Comparison of ENCODE assay signal across 17 mouse cellular contexts in genomic region chr7:144747756-144748155, GRCm38 (mm10). TPM values are rescaled to one million over a fixed set of nuclear protein-coding genes. Genes with fewer than 3 reads are reported as not detected.
DNase-seq lines count a peak whose midpoint lies in the region; ATAC-seq and TF ChIP-seq lines count a peak whose summit lies in the region.
"Had no signal": no experiment of that assay in that cellular context is flagged by ENCODE, and none has a peak within 500 bp of the region (broad histone marks: within the 10 kb centered on the region; RNA-seq: fewer than 3 reads in every experiment).

No protein-coding gene starts in this region.

- no peaks in the 10 kb centered on the region for H3K36me3 ChIP-seq in midbrain, embryonic 10.5 days
- no peaks in the 10 kb centered on the region for H3K36me3 ChIP-seq in midbrain, postnatal 0 days (ENCODE audit: insufficient read depth, low read length)
- H3K36me3 ChIP-seq in intestine, embryonic 15.5 days = no peaks in the 10 kb centered on the region
- no peaks in the 10 kb centered on the region for H3K36me3 ChIP-seq in lung, embryonic 14.5 days (ENCODE audit: insufficient read depth)
- no peaks in the 10 kb centered on the region for H3K36me3 ChIP-seq in stomach, postnatal 0 days (ENCODE audit: control insufficient read depth, insufficient read depth, low read length)
- H3K36me3 ChIP-seq: embryonic facial prominence, embryonic 12.5 days had no signal

- no peak overlapping the region for H3K4me3 ChIP-seq in midbrain, embryonic 10.5 days
- H3K4me3 ChIP-seq in midbrain, postnatal 0 days (ENCODE audit: low read depth, low read length) = no peak overlapping the region
- H3K4me3 ChIP-seq in intestine, embryonic 15.5 days (replicated peaks) = no peak overlapping the region
- no peak overlapping the region for H3K4me3 ChIP-seq in lung, embryonic 14.5 days (ENCODE audit: low read depth, low read length)
- no peak overlapping the region for H3K4me3 ChIP-seq in stomach, postnatal 0 days (ENCODE audit: low read depth, low read length)
- H3K4me3 ChIP-seq: embryonic facial prominence, embryonic 12.5 days; megakaryocyte, embryonic 14.5 days had no signal

- no peak for TF ChIP-seq EP300 in stomach, postnatal 0 days (optimal IDR thresholded peaks at IDR 0.05)

- H3K9me3 ChIP-seq in midbrain, embryonic 10.5 days (replicated peaks) = no peaks in the 10 kb centered on the region
- H3K9me3 ChIP-seq in midbrain, postnatal 0 days (ENCODE audit: low read length) = no peaks in the 10 kb centered on the region
- H3K9me3 ChIP-seq in intestine, embryonic 15.5 days = no peaks in the 10 kb centered on the region
- H3K9me3 ChIP-seq in lung, embryonic 14.5 days (ENCODE audit: low read depth, low read length) = no peaks in the 10 kb centered on the region
- H3K9me3 ChIP-seq in stomach, postnatal 0 days (ENCODE audit: control insufficient read depth, low read length) = no peaks in the 10 kb centered on the region
- H3K9me3 ChIP-seq: embryonic facial prominence, embryonic 12.5 days; megakaryocyte, embryonic 14.5 days had no signal

- whole genome bisulfite sequencing in midbrain, embryonic 10.5 days = 74% methylated on average over 2 of the region's 2 CpGs
- WGBS in midbrain, postnatal 0 days = 58% methylated on average over 2 of the region's 2 CpGs
- 17% methylated on average over 2 of the region's 2 CpGs for WGBS in intestine, embryonic 15.5 days
- 10% methylated on average over 2 of the region's 2 CpGs for WGBS in lung, embryonic 14.5 days
- 18% methylated on average over 2 of the region's 2 CpGs for whole genome bisulfite sequencing in stomach, postnatal 0 days

- no peak for ATAC-seq in midbrain, postnatal 0 days (ENCODE audit: low FRiP score)
- ATAC-seq in intestine, embryonic 15.5 days = peak; percentile 75
- peak; percentile 80 for ATAC-seq in lung, embryonic 14.5 days (ENCODE audit: insufficient read depth)
- peak; percentile 90 for ATAC-seq in stomach, postnatal 0 days (ENCODE audit: low FRiP score, low TSS enrichment)
- no peak for ATAC-seq in frontal cortex, adult (ENCODE audit: low TSS enrichment)
- ATAC-seq: forebrain, embryonic 16.5 days; inflammation-experienced regulatory T-cells, adult 6 months had no signal

- no peak for DNase-seq in midbrain, embryonic 10.5 days (ENCODE audit: low spot score)
- no peak for DNase-seq in midbrain, postnatal 0 days (ENCODE audit: low spot score)
- peak; percentile 57 for DNase-seq in lung, embryonic 14.5 days
- peak; percentile 76 for DNase-seq in stomach, postnatal 0 days (ENCODE audit: low spot score)
- DNase-seq in ovary, adult 18-20 months (ENCODE audit: low spot score) = no peak
- no peak for DNase-seq in heart, adult 18-20 months
- DNase-seq: adrenal gland, postnatal 36 days; cerebellum, adult 9-10 months; gastrocnemius, postnatal 36 days; thymus, adult 18-20 months had no signal

- no peaks in the 10 kb centered on the region for H3K27me3 ChIP-seq in midbrain, embryonic 10.5 days (ENCODE audit: low read depth, poor library complexity, severe bottlenecking)
- H3K27me3 ChIP-seq in midbrain, postnatal 0 days (ENCODE audit: insufficient read depth, low read length) = no peaks in the 10 kb centered on the region
- H3K27me3 ChIP-seq in intestine, embryonic 15.5 days (replicated peaks) = no peaks in the 10 kb centered on the region
- no peaks in the 10 kb centered on the region for H3K27me3 ChIP-seq in lung, embryonic 14.5 days (ENCODE audit: insufficient read depth, low read length)
- H3K27me3 ChIP-seq in stomach, postnatal 0 days (ENCODE audit: control insufficient read depth, insufficient read depth, low read length) = no peaks in the 10 kb centered on the region
- H3K27me3 ChIP-seq: embryonic facial prominence, embryonic 12.5 days had no signal

- H3K27ac ChIP-seq in midbrain, embryonic 10.5 days (replicated peaks) = 0 out of 2 replicates have a peak overlapping the region, but pooled peaks have one; percentile 43
- H3K27ac ChIP-seq in midbrain, postnatal 0 days (ENCODE audit: low read depth, low read length) = no peak overlapping the region
- no peak overlapping the region for H3K27ac ChIP-seq in intestine, embryonic 15.5 days
- H3K27ac ChIP-seq in lung, embryonic 14.5 days (ENCODE audit: low read depth) = peak overlapping the region; percentile 86
- peak overlapping the region; percentile 73 for H3K27ac ChIP-seq in stomach, postnatal 0 days (replicated peaks)
- H3K27ac ChIP-seq: embryonic facial prominence, embryonic 12.5 days had no signal

- H3K4me2 ChIP-seq in midbrain, postnatal 0 days (ENCODE audit: low read depth, low read length, poor library complexity, severe bottlenecking) = no peak overlapping the region
- H3K4me2 ChIP-seq in intestine, embryonic 15.5 days (replicated peaks) = no peak overlapping the region
- H3K4me2 ChIP-seq in lung, embryonic 14.5 days = no peak overlapping the region
- no peak overlapping the region for H3K4me2 ChIP-seq in stomach, postnatal 0 days (replicated peaks; ENCODE audit: low read depth)
- H3K4me2 ChIP-seq: embryonic facial prominence, embryonic 12.5 days had no signal

- H3K9ac ChIP-seq in midbrain, postnatal 0 days (replicated peaks; ENCODE audit: low read length, poor library complexity, severe bottlenecking) = no peak overlapping the region
- no peak overlapping the region for H3K9ac ChIP-seq in intestine, embryonic 15.5 days
- no peak overlapping the region for H3K9ac ChIP-seq in lung, embryonic 14.5 days
- H3K9ac ChIP-seq in stomach, postnatal 0 days (ENCODE audit: low read length) = no peak overlapping the region
- H3K9ac ChIP-seq: embryonic facial prominence, embryonic 12.5 days had no signal

- TF ChIP-seq CTCF in midbrain, postnatal 0 days (IDR thresholded peaks at IDR 0.05) = no peak
- TF ChIP-seq CTCF in lung, embryonic 14.5 days (IDR thresholded peaks at IDR 0.05; ENCODE audit: low read depth) = no peak
- no peak for TF ChIP-seq CTCF in stomach, postnatal 0 days (IDR thresholded peaks at IDR 0.05; ENCODE audit: low read depth)

- peaks cover 10% of the 10 kb centered on the region; the same call in 1 of the 2 replicates for H3K4me1 ChIP-seq in midbrain, embryonic 10.5 days
- no peaks in the 10 kb centered on the region for H3K4me1 ChIP-seq in midbrain, postnatal 0 days (ENCODE audit: insufficient read depth, low read length)
- peaks cover 9% of the 10 kb centered on the region; the same call in 1 of the 2 replicates for H3K4me1 ChIP-seq in intestine, embryonic 15.5 days (replicated peaks)
- H3K4me1 ChIP-seq in lung, embryonic 14.5 days (ENCODE audit: insufficient read depth) = peaks cover 7% of the 10 kb centered on the region
- no peaks in the 10 kb centered on the region; the same call in 1 of the 2 replicates for H3K4me1 ChIP-seq in stomach, postnatal 0 days (replicated peaks; ENCODE audit: control insufficient read depth, insufficient read depth)
- H3K4me1 ChIP-seq: embryonic facial prominence, embryonic 12.5 days; megakaryocyte, embryonic 14.5 days had no signal

RNA-seq across cellular contexts. Expression of gene Ano1, which starts 4.0 kb away (rescaled TPM):
- polyA plus RNA-seq in midbrain, embryonic 10.5 days (2016; fragmentation: Nextera tagmentation; extraction: Ambion mirVana) = 29.4 and 41.5 TPM in 2 replicates
- total RNA-seq in midbrain, postnatal 0 days (2014; rRNA removed) = 11.6 and 13.5 TPM in 2 replicates
- polyA plus RNA-seq in midbrain, postnatal 0 days (2015; fragmentation: Nextera tagmentation; extraction: Ambion mirVana) = 5.8 and 7.5 TPM in 2 replicates
- polyA plus RNA-seq in intestine, embryonic 15.5 days (2015; fragmentation: Nextera tagmentation; extraction: Ambion mirVana) = 23.6 and 27.8 TPM in 2 replicates
- polyA plus RNA-seq in lung, embryonic 14.5 days (2014; fragmentation: Nextera tagmentation; extraction: Ambion mirVana) = 64.8 and 71.5 TPM in 2 replicates
- 32.4 and 41.6 TPM in 2 replicates for polyA plus RNA-seq in stomach, postnatal 0 days (2015; fragmentation: Nextera tagmentation; extraction: Ambion mirVana)
- 10 to 100 TPM; 10.3 to 13.0 TPM for total RNA-seq in heart, adult 18-20 months (2021)
- total RNA-seq: CH12.LX had no signal
- polyA plus RNA-seq: inflammation-experienced regulatory T-cells, adult 6 months had no signal

Comparison
In these comparisons a context has a peak if more than half of its experiments do, and no peak if none do; other contexts are left out.
1. H3K27ac ChIP-seq: peak in midbrain, embryonic 10.5 days (single experiment), lung, embryonic 14.5 days (single experiment) and stomach, postnatal 0 days (single experiment); none in midbrain, postnatal 0 days (single experiment) and intestine, embryonic 15.5 days (single experiment).
2. DNase-seq: peak in lung, embryonic 14.5 days (single experiment) and stomach, postnatal 0 days (single experiment); none in midbrain, embryonic 10.5 days (single experiment), midbrain, postnatal 0 days (single experiment), ovary, adult 18-20 months (single experiment) and heart, adult 18-20 months (0 of 2).
3. ATAC-seq: peak in intestine, embryonic 15.5 days (single experiment), lung, embryonic 14.5 days (single experiment) and stomach, postnatal 0 days (single experiment); none in midbrain, postnatal 0 days (single experiment) and frontal cortex, adult (single experiment).